Comparison of ENCODE assay signal across 18 mouse cellular contexts in the genomic region with DNA sequence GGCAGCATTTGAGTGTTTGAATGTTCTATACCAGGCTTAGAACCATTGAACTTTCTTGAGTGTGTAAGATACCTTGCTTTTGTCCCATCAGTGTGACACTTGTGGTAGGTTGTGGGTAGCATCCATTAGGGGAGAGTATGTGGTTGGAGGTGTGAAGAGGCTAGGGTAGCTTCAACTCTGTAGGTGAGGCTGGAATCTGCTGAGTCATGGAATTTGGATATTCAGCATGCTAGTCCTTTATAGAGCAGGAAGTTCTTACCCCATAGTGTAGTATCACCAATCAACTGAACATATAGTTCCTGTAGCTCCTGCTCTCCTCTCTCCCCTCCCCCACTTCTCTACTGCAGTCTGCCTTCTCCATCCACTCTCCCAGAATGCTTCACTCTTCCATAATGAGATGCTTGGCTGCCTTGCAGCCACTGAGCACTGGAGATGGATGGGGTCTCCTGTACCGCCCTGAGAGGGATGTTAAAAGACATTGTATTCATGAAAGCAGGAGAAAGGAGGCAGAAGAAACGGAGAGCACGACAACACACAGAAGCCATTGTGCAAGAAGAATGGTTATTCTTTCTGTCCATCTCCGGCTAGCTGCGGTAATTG. TPM values are rescaled to one million over a fixed set of nuclear protein-coding genes. Genes with fewer than 3 reads are reported as not detected.
DNase-seq lines count a peak whose midpoint lies in the region; ATAC-seq lines count a peak whose summit lies in the region.
"Had no signal": no experiment of that assay in that cellular context is flagged by ENCODE, and none has a peak within 500 bp of the region (broad histone marks: within the 10 kb centered on the region; RNA-seq: fewer than 3 reads in every experiment).

No protein-coding gene starts in this region.

- ATAC-seq in hindbrain, embryonic 13.5 days (ENCODE audit: low FRiP score): peak; percentile 79
- ATAC-seq in neural tube, embryonic 14.5 days (ENCODE audit: low read depth): peak; percentile 71; the same call in 1 of the 2 replicates
- ATAC-seq in kidney, embryonic 16.5 days (ENCODE audit: low FRiP score, low TSS enrichment): no peak
- ATAC-seq: intestine, embryonic 16.5 days; liver, postnatal 0 days; Patski had no signal

- WGBS in hindbrain, embryonic 13.5 days: 27% methylated on average over 5 of the region's 5 CpGs
- 26% methylated on average over 5 of the region's 5 CpGs for WGBS in neural tube, embryonic 14.5 days
- WGBS in kidney, embryonic 16.5 days: 82% methylated on average over 5 of the region's 5 CpGs

- peaks cover 17% of the 10 kb centered on the region for H3K4me1 ChIP-seq in hindbrain, embryonic 13.5 days (replicated peaks)
- H3K4me1 ChIP-seq in neural tube, embryonic 14.5 days (ENCODE audit: control insufficient read depth, insufficient read depth, low read length): no peaks in the 10 kb centered on the region
- no peaks in the 10 kb centered on the region for H3K4me1 ChIP-seq in kidney, embryonic 16.5 days (ENCODE audit: insufficient read depth, low read length)
- H3K4me1 ChIP-seq: heart, embryonic 10.5 days; limb, embryonic 13.5 days had no signal

- peak overlapping the region; percentile 86 for H3K27ac ChIP-seq in hindbrain, embryonic 13.5 days
- H3K27ac ChIP-seq in neural tube, embryonic 14.5 days (ENCODE audit: low read depth, low read length): peak overlapping the region; percentile 71; the same call in 1 of the 2 replicates
- no peak overlapping the region for H3K27ac ChIP-seq in kidney, embryonic 16.5 days (ENCODE audit: low read length)
- H3K27ac ChIP-seq: heart, embryonic 10.5 days; kidney, postnatal 0 days; limb, embryonic 13.5 days had no signal

- H3K36me3 ChIP-seq in hindbrain, embryonic 13.5 days: no peaks in the 10 kb centered on the region
- no peaks in the 10 kb centered on the region for H3K36me3 ChIP-seq in neural tube, embryonic 14.5 days (ENCODE audit: control insufficient read depth, insufficient read depth, low read length)
- H3K36me3 ChIP-seq in kidney, embryonic 16.5 days (ENCODE audit: insufficient read depth, low read length): no peaks in the 10 kb centered on the region
- H3K36me3 ChIP-seq: heart, embryonic 10.5 days; limb, embryonic 13.5 days had no signal

- H3K4me2 ChIP-seq in hindbrain, embryonic 13.5 days: peak overlapping the region; percentile 46
- peak overlapping the region; percentile 38 for H3K4me2 ChIP-seq in neural tube, embryonic 14.5 days (ENCODE audit: low read depth, low read length)
- H3K4me2 ChIP-seq in kidney, embryonic 16.5 days (replicated peaks; ENCODE audit: low read depth, low read length): no peak overlapping the region
- H3K4me2 ChIP-seq: limb, embryonic 13.5 days had no signal

- peak; percentile 11 for DNase-seq in embryo, embryonic 10 days (ENCODE audit: low spot score)
- no peak for DNase-seq in embryo, embryonic 9.5 days (ENCODE audit: extremely low spot score)
- peak; percentile 68 for DNase-seq in retina, postnatal 1 day
- DNase-seq in retina, embryonic 14.5 days (ENCODE audit: low spot score): no peak
- DNase-seq in layer of hippocampus, adult 11-12 months (ENCODE audit: low spot score): no peak
- DNase-seq: cerebellum, adult 18-20 months; gastrocnemius, postnatal 25 days; liver, postnatal 0 days; lung, postnatal 4 days; right cerebral cortex, postnatal 25 days had no signal

- peak overlapping the region; percentile 43; the same call in 1 of the 2 replicates for H3K9ac ChIP-seq in hindbrain, embryonic 13.5 days
- H3K9ac ChIP-seq in neural tube, embryonic 14.5 days (replicated peaks; ENCODE audit: low read depth, low read length): no peak overlapping the region
- H3K9ac ChIP-seq in kidney, embryonic 16.5 days (replicated peaks; ENCODE audit: low read length): no peak overlapping the region
- H3K9ac ChIP-seq: limb, embryonic 13.5 days; liver, postnatal 0 days had no signal

- peak overlapping the region; percentile 27 for H3K4me3 ChIP-seq in hindbrain, embryonic 13.5 days
- H3K4me3 ChIP-seq in neural tube, embryonic 14.5 days (ENCODE audit: low read depth, low read length): peak overlapping the region; percentile 15; the same call in 1 of the 2 replicates
- H3K4me3 ChIP-seq in kidney, embryonic 16.5 days (ENCODE audit: low read length): no peak overlapping the region
- H3K4me3 ChIP-seq: heart, embryonic 10.5 days; limb, embryonic 13.5 days had no signal

- H3K27me3 ChIP-seq in hindbrain, embryonic 13.5 days: no peaks in the 10 kb centered on the region
- H3K27me3 ChIP-seq in neural tube, embryonic 14.5 days (ENCODE audit: control insufficient read depth, insufficient read depth, low read length): no peaks in the 10 kb centered on the region
- H3K27me3 ChIP-seq in kidney, embryonic 16.5 days (ENCODE audit: insufficient read depth, low read length): no peaks in the 10 kb centered on the region
- H3K27me3 ChIP-seq: limb, embryonic 13.5 days; Patski had no signal

- H3K9me3 ChIP-seq in hindbrain, embryonic 13.5 days: no peaks in the 10 kb centered on the region
- H3K9me3 ChIP-seq in neural tube, embryonic 14.5 days (ENCODE audit: control insufficient read depth, low read length): no peaks in the 10 kb centered on the region
- H3K9me3 ChIP-seq in kidney, embryonic 16.5 days (ENCODE audit: low read length): no peaks in the 10 kb centered on the region
- H3K9me3 ChIP-seq: heart, embryonic 10.5 days; limb, embryonic 13.5 days had no signal

RNA-seq across cellular contexts. Expression of a gene that starts 3.3 kb away (rescaled TPM):
- polyA plus RNA-seq in hindbrain, embryonic 13.5 days (2015; fragmentation: Nextera tagmentation; extraction: Ambion mirVana): 53.0 and 59.4 TPM in 2 replicates
- polyA plus RNA-seq in neural tube, embryonic 14.5 days (2014; fragmentation: Nextera tagmentation; extraction: Ambion mirVana): 60.5 and 66.5 TPM in 2 replicates
- 24.0 and 24.1 TPM in 2 replicates for polyA plus RNA-seq in kidney, embryonic 16.5 days (2015; fragmentation: Nextera tagmentation; extraction: Ambion mirVana)

Comparison
In these comparisons a context has a peak if more than half of its experiments do, and no peak if none do; other contexts are left out.
1. DNase-seq: peak in embryo, embryonic 10 days (single experiment) and retina, postnatal 1 day (single experiment); none in embryo, embryonic 9.5 days (single experiment), retina, embryonic 14.5 days (single experiment) and layer of hippocampus, adult 11-12 months (single experiment).